Mouse (Mus musculus) ES-Bruce4 (cell line): ENCODE results near the gene Vapa.

ENCODE experiments used
- CTCF ChIP-seq: IDR thresholded peaks from one replicate; pipeline ENCODE4 v1.8.1; 2011; ENCODE audit warnings: low read depth, low read length
- EP300 ChIP-seq: IDR thresholded peaks from 2 replicates; pipeline ENCODE4 v1.6.1; 2011; ENCODE audit warnings: low read depth, low read length; ENCODE audit not compliant: insufficient read depth
- POLR2A ChIP-seq: IDR thresholded peaks from one replicate; pipeline ENCODE4 v1.8.1; 2011; ENCODE audit warnings: low read length; ENCODE audit not compliant: insufficient read depth

- TF ChIP-seq POLR2A: no peak
- TF ChIP-seq CTCF: no peak
- TF ChIP-seq EP300: no peak
Measured at GRCm38 (mm10) chr17:65642578-65642991, 29.2 kb upstream of the Vapa start.
